Mouse (Mus musculus): ENCODE results near the gene Tomm70a. TPM values are rescaled to one million over a fixed set of nuclear protein-coding genes. Genes with fewer than 3 reads are reported as not detected.
A peak's percentile ranks its signal among the peaks of the same experiment; 100 is the strongest.

The Tomm70a gene
- polyA plus RNA-seq (2012; fragmentation: generic; extraction: Trizol): 20.6 TPM

DNA sequence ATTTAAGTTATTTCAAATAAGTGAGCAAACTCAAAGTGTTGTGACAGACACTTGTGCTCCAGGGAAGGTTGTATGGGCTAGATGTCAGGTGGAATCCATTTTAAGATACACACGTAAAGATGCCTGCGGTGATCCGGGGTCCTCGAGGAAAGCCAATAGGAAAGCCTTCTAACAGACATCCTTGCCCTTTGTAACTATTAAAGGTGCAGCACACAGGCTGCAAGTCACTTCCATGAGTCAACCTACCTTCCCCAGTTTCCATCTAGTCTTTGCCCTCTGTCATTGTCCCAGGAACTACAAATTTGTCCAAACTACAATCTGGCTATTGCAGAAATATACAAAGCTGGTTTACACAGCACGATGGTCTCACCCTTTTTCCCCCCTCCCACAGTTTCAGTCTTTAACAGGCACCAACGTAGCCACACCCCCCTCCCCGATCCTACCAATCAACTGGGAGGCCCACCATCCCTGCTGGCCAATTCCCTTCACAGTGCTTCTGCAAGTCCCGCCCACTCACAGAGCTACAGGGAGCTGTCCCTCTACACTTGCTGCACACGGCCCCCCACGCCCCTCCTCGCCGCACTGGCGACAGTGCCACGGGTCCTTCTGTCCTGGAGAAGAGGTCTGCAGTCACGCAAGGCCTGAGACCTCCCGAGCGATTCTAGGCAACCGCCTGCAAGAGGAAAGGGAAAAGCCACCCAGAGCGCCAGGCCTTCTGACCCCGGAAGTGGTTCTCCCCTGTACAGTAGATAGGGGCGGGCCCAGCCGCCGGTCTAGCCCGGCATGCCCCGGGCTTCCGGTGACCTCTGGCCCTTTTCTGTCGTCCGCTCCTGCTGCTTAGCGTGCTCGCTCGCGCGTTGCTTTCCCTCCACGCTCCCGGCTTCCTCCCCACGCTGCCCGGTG is at the start of gene Tomm70a:
Gene Tomm70a (plus strand): TSS at position 791 of the 903 bp plus-strand sequence.
- Histone ChIP-seq H3K36me3 (ENCODE audit: control insufficient read depth, insufficient read depth) (no peaks in the 10 kb centered on the region), H3K27me3 (ENCODE audit: control insufficient read depth, insufficient read depth, insufficient read length) (peaks cover 9% of the 10 kb centered on the region), H3ac (ENCODE audit: control insufficient read depth, insufficient read length) (peak within 1 kb of the TSS; percentile 75), H3K4me2 (ENCODE audit: low read depth) (peak within 1 kb of the TSS; percentile 95), H3K79me2 (ENCODE audit: control insufficient read depth, insufficient read depth) (peaks cover 45% of the 10 kb centered on the region), H3K4me3 (peak within 1 kb of the TSS; percentile 79)
- no peak for TF ChIP-seq CEBPB (IDR thresholded peaks at IDR 0.05; ENCODE audit: insufficient read depth, poor library complexity, severe bottlenecking)
- no peak for TF ChIP-seq E2F4 (IDR thresholded peaks at IDR 0.05; ENCODE audit: insufficient read depth)
- no peak for TF ChIP-seq MAX (IDR thresholded peaks at IDR 0.05; ENCODE audit: low read depth)
- peak; percentile 81 for TF ChIP-seq POLR2A (IDR thresholded peaks at IDR 0.05; ENCODE audit: insufficient read length, low read depth)
- TF ChIP-seq TCF12 (IDR thresholded peaks at IDR 0.05; ENCODE audit: insufficient read depth, poor library complexity, severe bottlenecking): no peak
- peak; percentile 75 for TF ChIP-seq POLR2AphosphoS2 (IDR thresholded peaks at IDR 0.05; ENCODE audit: insufficient read length, low read depth)
- no peak for TF ChIP-seq MYOG (IDR thresholded peaks at IDR 0.05; ENCODE audit: control insufficient read depth in 1 of 3, insufficient read depth in 1 of 3, insufficient read length in 2 of 3, low read depth in 2 of 3)

DNA sequence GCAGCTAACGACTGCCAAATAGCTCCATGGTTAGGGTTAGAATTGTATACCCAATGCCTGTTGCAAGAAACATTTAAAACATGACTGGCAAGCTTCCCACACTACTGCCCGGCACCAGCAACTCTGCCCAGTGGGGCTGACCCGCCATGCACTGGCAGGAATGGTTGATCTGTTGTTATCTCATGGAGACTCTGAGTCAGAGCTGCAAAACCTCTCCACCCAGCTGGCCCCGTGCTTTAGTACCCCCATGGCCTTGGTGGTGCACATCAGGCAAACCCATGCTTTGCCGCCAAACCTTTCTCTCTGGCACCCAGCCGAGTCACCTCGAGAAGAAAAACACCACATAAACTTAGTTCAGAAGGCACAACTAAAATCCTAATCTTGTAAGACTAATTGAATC is 45.5 kb upstream of the Tomm70a start:
- Histone ChIP-seq H3K36me3 (ENCODE audit: control insufficient read depth, insufficient read depth) (no peaks in the 10 kb centered on the region), H3K4me2 (ENCODE audit: low read depth) (no peak overlapping the region), H3K27me3 (ENCODE audit: control insufficient read depth, insufficient read depth, insufficient read length) (no peaks in the 10 kb centered on the region), H3ac (ENCODE audit: control insufficient read depth, insufficient read length) (no peak overlapping the region), H3K79me2 (ENCODE audit: control insufficient read depth, insufficient read depth) (no peaks in the 10 kb centered on the region), H3K4me3 (no peak overlapping the region)
- TF ChIP-seq POLR2AphosphoS2 (IDR thresholded peaks at IDR 0.05; ENCODE audit: insufficient read length, low read depth) (no peak), MAX (IDR thresholded peaks at IDR 0.05; ENCODE audit: low read depth) (no peak), CEBPB (IDR thresholded peaks at IDR 0.05; ENCODE audit: insufficient read depth, poor library complexity, severe bottlenecking) (no peak), MYOG (IDR thresholded peaks at IDR 0.05; ENCODE audit: control insufficient read depth in 1 of 3, insufficient read depth in 1 of 3, insufficient read length in 2 of 3, low read depth in 2 of 3) (no peak), SRF (IDR thresholded peaks at IDR 0.05; ENCODE audit: control insufficient read depth, insufficient read length, low read depth) (no peak), POLR2A (IDR thresholded peaks at IDR 0.05; ENCODE audit: insufficient read length, low read depth) (no peak), TCF3 (IDR thresholded peaks at IDR 0.05; ENCODE audit: insufficient read length, low read depth) (no peak), E2F4 (IDR thresholded peaks at IDR 0.05; ENCODE audit: insufficient read depth) (no peak), REST (IDR thresholded peaks at IDR 0.05; ENCODE audit: insufficient read depth, insufficient read length) (no peak), MYOD1 (IDR thresholded peaks at IDR 0.05; ENCODE audit: control insufficient read depth in 1 of 3, insufficient read length in 2 of 3, low read depth in 2 of 3) (no peak), USF1 (IDR thresholded peaks at IDR 0.05; ENCODE audit: low read depth) (no peak), TCF12 (IDR thresholded peaks at IDR 0.05; ENCODE audit: insufficient read depth, poor library complexity, severe bottlenecking) (no peak)

DNA sequence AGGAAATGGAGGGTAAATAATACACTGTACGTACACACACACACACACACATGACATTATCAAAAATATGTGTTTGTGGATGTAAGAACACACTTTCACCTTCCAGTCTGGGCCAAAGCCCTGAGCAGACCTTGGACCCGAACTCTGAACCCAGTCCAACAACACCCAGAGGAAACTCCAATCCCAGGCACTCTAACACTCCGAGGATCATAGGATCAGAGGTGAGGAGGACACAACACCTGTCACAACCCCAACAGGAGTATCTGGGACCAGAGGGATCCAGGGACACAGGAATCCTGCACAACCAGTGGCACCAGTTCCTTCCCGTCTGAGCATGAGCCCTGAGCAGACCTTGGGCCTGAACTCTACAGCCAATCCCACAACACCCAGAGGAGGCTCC is 41.9 kb upstream of the Tomm70a start:
- Histone ChIP-seq H3ac (ENCODE audit: control insufficient read depth, insufficient read length) (no peak overlapping the region), H3K27me3 (ENCODE audit: control insufficient read depth, insufficient read depth, insufficient read length) (no peaks in the 10 kb centered on the region), H3K79me2 (ENCODE audit: control insufficient read depth, insufficient read depth) (no peaks in the 10 kb centered on the region), H3K36me3 (ENCODE audit: control insufficient read depth, insufficient read depth) (no peaks in the 10 kb centered on the region), H3K4me2 (ENCODE audit: low read depth) (no peak overlapping the region), H3K4me3 (no peak overlapping the region)
- TF ChIP-seq MAX (IDR thresholded peaks at IDR 0.05; ENCODE audit: low read depth) (no peak), POLR2A (IDR thresholded peaks at IDR 0.05; ENCODE audit: insufficient read length, low read depth) (no peak)

DNA sequence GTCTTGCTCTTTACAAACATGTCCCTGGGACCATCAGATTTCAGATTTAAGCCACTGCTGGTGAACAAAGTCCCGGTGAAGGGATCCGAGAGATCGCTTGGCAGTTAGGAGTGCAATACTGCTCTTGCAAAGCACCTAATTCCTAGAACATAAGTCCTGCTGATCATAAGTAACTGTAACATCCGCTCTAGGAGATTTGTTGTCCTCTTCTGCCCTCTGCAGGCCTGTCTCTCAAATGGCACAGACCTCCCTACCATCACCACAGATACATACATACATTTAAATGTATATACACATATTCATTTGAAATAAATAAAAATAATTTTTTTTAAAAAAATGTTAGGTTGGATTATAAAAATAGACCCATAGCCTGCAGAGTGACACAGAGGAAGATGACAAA is 29.0 kb upstream of the Tomm70a start:
- no peak overlapping the region for H3K4me3 ChIP-seq
- H3K4me2 ChIP-seq (ENCODE audit: low read depth): no peak overlapping the region
- no peak overlapping the region for H3ac ChIP-seq (ENCODE audit: control insufficient read depth, insufficient read length)
- peaks cover 14% of the 10 kb centered on the region for H3K27me3 ChIP-seq (ENCODE audit: control insufficient read depth, insufficient read depth, insufficient read length)
- H3K36me3 ChIP-seq (ENCODE audit: control insufficient read depth, insufficient read depth): no peaks in the 10 kb centered on the region
- no peak for TF ChIP-seq MYOD1 (IDR thresholded peaks at IDR 0.05; ENCODE audit: control insufficient read depth in 1 of 3, insufficient read length in 2 of 3, low read depth in 2 of 3)
- TF ChIP-seq CEBPB (IDR thresholded peaks at IDR 0.05; ENCODE audit: insufficient read depth, poor library complexity, severe bottlenecking): no peak
- no peak for TF ChIP-seq POLR2AphosphoS2 (IDR thresholded peaks at IDR 0.05; ENCODE audit: insufficient read length, low read depth)
- TF ChIP-seq TCF3 (IDR thresholded peaks at IDR 0.05; ENCODE audit: insufficient read length, low read depth): no peak
- no peak for TF ChIP-seq MYOG (IDR thresholded peaks at IDR 0.05; ENCODE audit: control insufficient read depth in 1 of 3, insufficient read depth in 1 of 3, insufficient read length in 2 of 3, low read depth in 2 of 3)
- TF ChIP-seq SRF (IDR thresholded peaks at IDR 0.05; ENCODE audit: control insufficient read depth, insufficient read length, low read depth): no peak
- no peak for TF ChIP-seq E2F4 (IDR thresholded peaks at IDR 0.05; ENCODE audit: insufficient read depth)
- no peak for TF ChIP-seq USF1 (IDR thresholded peaks at IDR 0.05; ENCODE audit: low read depth)
- TF ChIP-seq REST (IDR thresholded peaks at IDR 0.05; ENCODE audit: insufficient read depth, insufficient read length): no peak
- no peak for TF ChIP-seq MAX (IDR thresholded peaks at IDR 0.05; ENCODE audit: low read depth)
- TF ChIP-seq TCF12 (IDR thresholded peaks at IDR 0.05; ENCODE audit: insufficient read depth, poor library complexity, severe bottlenecking): no peak
- no peak for TF ChIP-seq POLR2A (IDR thresholded peaks at IDR 0.05; ENCODE audit: insufficient read length, low read depth)
- H3K79me2 ChIP-seq (ENCODE audit: control insufficient read depth, insufficient read depth): no peaks in the 10 kb centered on the region
